14 mouse cellular contexts compared by ENCODE assay signal in genomic region chr2:178709192-178709881, GRCm38 (mm10).
"Had no signal": no experiment of that assay in that cellular context is flagged by ENCODE, and none has a peak within 500 bp of the region (broad histone marks: within the 10 kb centered on the region; RNA-seq: fewer than 3 reads in every experiment).

No protein-coding gene starts in this region.

- H3K4me3 ChIP-seq: midbrain, embryonic 13.5 days; midbrain, embryonic 15.5 days; neural tube, embryonic 12.5 days had no signal

- ATAC-seq: midbrain, embryonic 13.5 days; midbrain, embryonic 15.5 days had no signal

- H3K27ac ChIP-seq: midbrain, embryonic 13.5 days; midbrain, embryonic 15.5 days; neural tube, embryonic 12.5 days had no signal

- H3K9ac ChIP-seq: lung, embryonic 14.5 days; midbrain, embryonic 13.5 days; midbrain, embryonic 15.5 days; neural tube, embryonic 12.5 days had no signal

- DNase-seq: lung, adult 18-20 months; lung, embryonic 14.5 days; lung, postnatal 10 days; lung, postnatal 4 days; right cerebral cortex, postnatal 25 days; right cerebral cortex, postnatal 4 days; spleen, adult 18-20 months; thymus, adult 18-20 months; thymus, postnatal 14 days; thymus, postnatal 36 days had no signal

- H3K4me1 ChIP-seq: midbrain, embryonic 15.5 days; neural tube, embryonic 12.5 days had no signal

- H3K4me2 ChIP-seq: lung, embryonic 14.5 days; midbrain, embryonic 11.5 days; midbrain, embryonic 13.5 days; midbrain, embryonic 15.5 days; neural tube, embryonic 12.5 days had no signal

- H3K36me3 ChIP-seq: midbrain, embryonic 13.5 days; midbrain, embryonic 15.5 days; neural tube, embryonic 12.5 days had no signal

- H3K27me3 ChIP-seq: midbrain, embryonic 13.5 days; midbrain, embryonic 15.5 days; neural tube, embryonic 12.5 days had no signal

- H3K9me3 ChIP-seq: midbrain, embryonic 13.5 days; midbrain, embryonic 15.5 days; neural tube, embryonic 12.5 days had no signal
